Mouse (Mus musculus) left cerebral cortex, postnatal 4 days (tissue): Measurements from ENCODE around the gene Thsd7a. TPM values are rescaled to one million over a fixed set of nuclear protein-coding genes. Genes with fewer than 3 reads are reported as not detected.

Experiments used
- DNase-seq: peaks from one replicate; pipeline ENCODE4 v3.0.0-alpha.2; 2022
- intact Hi-C: fragments of 180-260 bp; cut with DNase I; formaldehyde crosslinking; loops from one replicate; pipeline ENCODE4 v1.15.1; 2025
- total RNA-seq, 2 experiments: library from RNA; stranded (reverse); gene quantifications; 2 replicates each; pipeline ENCODE4 v1.2.3; 2021

Gene Thsd7a
- total RNA-seq, 2 experiments from 2014 or later = 42.6 to 46.4 TPM

- intact Hi-C loops = no loop called here
- no peak for DNase-seq
Observed at GRCm38 (mm10) chr6:12518283-12518903, 230.8 kb downstream of the Thsd7a start.

DNA sequence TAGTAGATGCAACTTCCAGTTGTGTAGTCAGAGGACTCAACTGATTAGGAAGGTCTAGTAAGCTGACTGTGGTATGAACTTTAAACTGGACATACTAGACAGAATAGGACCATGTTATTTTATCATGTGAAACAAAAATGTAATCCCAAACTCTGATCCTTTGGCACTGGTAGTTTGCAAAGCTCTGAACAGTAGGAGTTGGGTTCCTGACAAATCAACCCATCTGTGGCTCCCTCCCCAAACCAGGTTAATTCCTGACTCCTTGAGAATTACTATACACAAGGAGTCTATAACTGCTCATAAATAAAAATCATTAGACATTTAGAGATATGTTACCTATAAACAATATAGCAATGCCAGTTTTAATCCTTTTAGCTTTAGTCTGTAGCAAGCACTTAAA lies 231.5 kb downstream of the Thsd7a start:
- intact Hi-C loops = no loop called here
- DNase-seq = no peak

DNA sequence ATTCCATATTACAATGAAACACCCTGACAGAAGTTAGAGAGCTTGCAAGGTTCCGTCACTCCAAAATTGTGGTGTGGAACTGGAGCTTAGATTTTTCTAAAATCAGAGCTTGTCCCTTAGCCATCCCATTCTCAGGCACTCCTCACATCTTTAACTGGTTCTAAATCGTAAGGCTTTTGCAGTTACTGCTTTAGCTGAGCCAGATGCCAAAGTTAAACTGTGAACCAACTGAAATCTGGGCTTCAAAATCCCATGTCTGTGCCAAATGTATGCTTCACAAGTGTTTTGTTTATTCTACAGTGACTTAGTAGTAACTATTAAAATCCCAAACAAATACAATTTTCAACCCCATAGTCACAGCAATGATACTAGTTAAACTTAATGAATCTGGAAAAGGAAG lies 242.3 kb downstream of the Thsd7a start:
- intact Hi-C loops = no loop called here
- no peak for DNase-seq

- DNase-seq = peak; percentile 8
- intact Hi-C loops = no loop called here
Observed at GRCm38 (mm10) chr6:12503867-12504266, 245.3 kb downstream of the Thsd7a start.

DNA sequence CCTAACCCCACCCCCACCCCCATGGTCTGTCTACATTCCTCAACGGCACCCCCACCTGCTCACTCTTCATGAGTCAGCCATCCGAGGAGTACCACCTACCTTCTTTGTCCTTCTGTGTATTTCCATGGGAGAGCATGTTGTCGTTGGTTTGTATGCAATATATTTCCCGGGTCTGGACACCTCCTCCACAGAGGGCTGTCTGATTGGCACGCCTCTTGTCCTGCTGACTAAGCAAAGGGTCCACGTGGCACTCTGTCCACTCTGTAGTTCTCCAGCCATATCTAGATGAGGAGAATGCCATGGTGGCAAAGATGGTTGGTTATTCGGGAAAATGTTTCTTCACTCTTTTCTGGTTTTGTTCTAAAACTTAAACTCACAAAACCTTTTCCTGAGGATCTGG lies 248.3 kb downstream of the Thsd7a start:
- DNase-seq = no peak
- intact Hi-C loops = no loop called here

DNA sequence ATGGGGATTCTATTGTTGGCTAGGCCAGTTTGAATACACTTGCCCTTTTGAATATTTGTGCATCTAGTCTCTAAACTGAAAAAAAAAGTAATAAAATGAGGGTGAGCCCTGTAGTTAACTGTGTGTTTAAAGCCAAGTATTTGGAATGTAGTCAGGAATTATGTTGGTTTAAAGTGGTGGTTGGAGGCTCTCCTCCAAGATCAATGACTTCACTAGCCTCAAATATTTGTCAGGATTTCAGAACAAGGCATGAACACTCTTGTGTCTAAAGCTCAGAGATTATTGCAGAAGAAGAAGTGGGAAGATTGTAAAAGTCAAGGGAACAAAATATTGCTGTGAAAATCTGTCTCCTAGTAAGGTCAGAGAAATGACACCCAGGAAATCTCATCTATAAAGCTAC lies 249.3 kb downstream of the Thsd7a start:
- no peak for DNase-seq
- intact Hi-C loops = no loop called here

- DNase-seq = no peak
- intact Hi-C loops = no loop called here
Observed at GRCm38 (mm10) chr6:12493571-12493970, 255.6 kb downstream of the Thsd7a start.

GRCm38 (mm10) chr6:12488882-12489281 lies 260.3 kb downstream of the Thsd7a start:
- no peak for DNase-seq
- intact Hi-C loops = loop anchor here (10.0 kb wide), 1 partner anchor 56 kb away; no protein-coding TSS in a partner anchor

- DNase-seq = no peak
- intact Hi-C loops = loop anchor here (10.0 kb wide), 1 partner anchor 63 kb away; no protein-coding TSS in a partner anchor
Observed at GRCm38 (mm10) chr6:12481527-12482163, 267.6 kb downstream of the Thsd7a start.

DNA sequence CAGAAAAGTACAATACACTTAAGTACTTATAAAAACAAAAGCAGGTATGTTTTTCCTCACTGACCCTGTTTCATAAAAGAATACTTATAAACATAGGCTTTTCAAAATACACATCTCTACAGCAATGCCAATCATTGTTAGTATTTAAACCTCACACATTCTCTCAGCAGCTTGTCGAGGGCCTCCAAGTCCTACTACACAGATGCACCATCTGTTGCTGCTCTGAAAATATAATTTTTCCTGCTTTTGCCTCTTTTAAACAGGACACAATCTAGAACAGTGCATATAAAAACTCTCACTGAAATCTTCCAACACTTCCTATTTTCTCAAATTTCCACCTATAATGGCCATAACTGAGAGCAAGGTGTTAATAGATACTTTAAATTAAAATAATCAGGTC lies 270.9 kb downstream of the Thsd7a start:
- intact Hi-C loops = no loop called here
- DNase-seq = no peak

DNA sequence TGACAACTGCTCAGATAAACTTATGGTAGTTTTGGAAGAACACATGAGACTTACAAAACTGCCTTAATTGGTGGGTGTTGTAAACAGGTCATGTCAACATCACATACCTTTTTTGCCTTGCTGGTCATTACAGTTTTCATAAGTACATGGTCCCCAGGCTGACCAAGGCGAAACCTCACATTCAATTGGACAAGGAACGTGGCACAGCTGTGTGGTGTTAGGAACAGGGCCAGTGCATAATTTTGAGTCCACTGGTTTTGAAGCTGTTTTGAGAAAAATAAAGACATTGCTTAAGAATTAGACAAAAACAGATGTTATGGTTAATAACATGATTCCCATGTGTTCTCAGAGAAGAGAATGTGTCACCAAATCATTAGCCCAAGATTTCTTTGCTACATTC lies 278.3 kb downstream of the Thsd7a start:
- intact Hi-C loops = no loop called here
- DNase-seq = no peak

DNA sequence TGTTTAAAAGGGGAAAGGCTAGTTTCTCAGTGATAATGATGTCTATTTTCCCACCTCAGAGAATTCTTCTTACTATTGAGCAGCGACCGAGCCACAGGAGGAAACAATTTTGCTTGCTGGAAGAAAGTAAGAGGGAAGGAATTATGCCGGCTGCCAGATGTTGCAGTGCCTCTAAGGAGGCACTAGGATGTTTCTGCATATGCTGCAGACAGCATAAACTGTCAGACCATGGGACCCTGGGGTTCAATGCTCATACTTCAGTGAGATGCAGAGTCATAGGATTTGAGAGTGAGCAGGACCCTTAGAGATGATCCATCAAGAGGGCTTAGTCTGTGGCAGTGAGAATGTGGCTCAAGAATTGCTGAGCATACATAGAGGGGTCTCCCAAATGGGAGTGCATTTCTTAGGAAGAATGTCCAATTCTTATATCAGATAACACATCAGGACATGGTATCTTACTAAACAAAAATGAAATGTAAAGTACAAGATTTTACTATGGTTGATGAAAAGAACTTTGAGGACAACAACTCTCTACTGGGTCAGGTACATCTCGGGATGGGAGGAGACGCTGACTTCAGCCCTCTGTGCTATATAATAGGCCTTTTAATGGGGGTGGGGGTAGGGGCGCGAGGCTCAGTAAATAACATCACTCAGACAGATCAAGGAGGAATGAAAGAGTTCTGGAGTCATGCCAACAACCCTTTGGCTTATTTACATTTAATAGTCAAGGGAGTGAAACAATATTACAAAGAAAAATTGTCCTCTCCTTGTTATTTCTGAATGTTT lies 281.7 kb downstream of the Thsd7a start:
- no peak for DNase-seq
- intact Hi-C loops = no loop called here

GRCm38 (mm10) chr6:12458841-12459240 lies 290.4 kb downstream of the Thsd7a start:
- intact Hi-C loops = no loop called here
- no peak for DNase-seq

GRCm38 (mm10) chr6:12457451-12457850 lies 291.8 kb downstream of the Thsd7a start:
- no peak for DNase-seq

DNA sequence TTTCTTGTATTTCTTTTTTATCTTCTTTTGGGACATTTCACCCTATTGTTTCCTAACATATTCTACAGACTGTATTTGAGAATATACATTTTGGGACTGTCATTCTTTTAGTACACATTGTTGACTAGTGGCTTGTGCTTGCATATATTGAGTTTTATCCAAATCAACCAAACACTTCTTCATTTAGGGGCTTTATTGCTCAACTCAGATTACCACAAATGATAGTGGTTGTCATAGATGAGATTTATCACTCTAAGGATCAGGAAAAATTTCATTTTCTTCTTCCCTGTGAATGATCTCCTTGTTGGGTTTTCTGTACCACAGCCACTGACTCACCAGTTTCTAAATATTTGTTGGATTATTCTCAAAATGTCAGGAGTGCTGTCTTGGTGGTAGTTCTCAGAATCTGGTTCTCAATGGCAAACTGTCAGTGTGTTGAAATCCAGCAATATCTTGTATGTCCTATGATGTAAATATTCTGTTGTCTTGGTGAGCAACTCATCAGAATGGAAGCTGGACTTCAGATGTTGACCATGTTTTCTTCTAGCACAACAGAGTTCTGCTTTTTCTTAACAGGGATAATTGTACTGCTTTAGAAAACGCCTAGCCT lies 294.2 kb downstream of the Thsd7a start:
- DNase-seq = no peak
- intact Hi-C loops = no loop called here

More at GRCm38 (mm10) chr6:12457451-12457850, 291.8 kb downstream of the Thsd7a start:
- intact Hi-C loops = no loop called here

DNA sequence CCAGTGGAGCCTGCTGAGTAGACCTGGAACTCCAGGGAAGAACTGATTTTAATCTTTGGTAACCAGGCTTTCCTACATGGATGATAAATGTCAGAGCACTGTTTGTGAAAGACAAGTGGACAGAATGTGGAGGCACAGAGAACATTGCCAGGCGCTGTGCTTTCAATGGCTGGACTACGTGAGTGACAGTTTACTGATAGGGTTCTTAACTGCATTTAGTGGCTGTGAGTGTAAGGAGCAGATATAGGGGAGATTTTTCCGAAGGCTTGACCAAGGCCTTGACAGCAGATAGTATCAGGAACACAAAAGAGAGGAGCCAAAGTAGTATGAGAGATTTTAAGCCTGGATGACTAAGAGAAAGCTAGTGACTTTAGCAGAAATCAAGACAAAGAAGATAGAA lies 295.1 kb downstream of the Thsd7a start:
- DNase-seq = no peak
- intact Hi-C loops = no loop called here

DNA sequence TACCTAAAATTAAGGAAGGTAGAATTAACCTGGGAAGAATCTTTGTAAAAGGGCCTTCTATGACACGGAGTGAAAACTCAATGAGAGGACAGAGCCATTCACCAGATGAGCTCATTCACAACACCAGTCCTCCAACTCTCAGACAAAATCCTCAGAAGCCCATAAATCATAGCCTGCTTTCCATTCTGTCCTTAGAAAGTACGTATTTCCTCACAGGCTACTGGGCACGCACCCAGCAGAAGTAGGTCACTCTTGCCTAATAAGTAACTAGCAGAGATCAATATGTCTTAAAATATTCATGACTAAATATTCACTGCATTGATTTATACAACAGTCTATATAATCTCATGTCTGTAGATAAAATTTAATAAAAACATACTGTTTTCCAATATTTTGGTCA lies 300.4 kb downstream of the Thsd7a start:
- DNase-seq = no peak
- intact Hi-C loops = no loop called here

GRCm38 (mm10) chr6:12445486-12445885 lies 303.7 kb downstream of the Thsd7a start:
- intact Hi-C loops = no loop called here
- DNase-seq = no peak

GRCm38 (mm10) chr6:12439561-12439960 lies 309.6 kb downstream of the Thsd7a start:
- intact Hi-C loops = no loop called here
- DNase-seq = no peak

DNA sequence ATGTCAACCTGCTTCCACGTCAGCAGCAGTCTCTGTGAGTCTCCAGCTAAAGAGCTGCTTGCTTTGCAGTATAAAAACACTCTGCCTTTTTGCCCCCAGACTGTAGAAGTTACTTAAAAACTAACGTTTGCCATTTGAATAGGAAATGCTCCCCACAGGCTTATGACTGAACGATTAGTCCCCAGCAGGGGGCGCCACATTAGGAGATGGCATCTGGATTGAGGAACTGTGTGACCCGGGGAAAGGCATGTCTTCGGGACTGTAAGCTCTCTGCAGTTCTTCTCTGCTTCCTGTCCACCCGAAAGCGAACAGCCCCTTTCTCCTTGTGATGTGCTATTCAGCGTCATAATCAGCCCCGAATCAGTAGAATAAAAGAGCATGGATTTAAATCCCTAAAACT lies 330.1 kb downstream of the Thsd7a start:
- DNase-seq = no peak
- intact Hi-C loops = no loop called here

GRCm38 (mm10) chr6:12416976-12417375 lies 332.2 kb downstream of the Thsd7a start:
- intact Hi-C loops = no loop called here
- DNase-seq = no peak
